Mouse (Mus musculus): ENCODE results near the gene Lsamp. TPM values are rescaled to one million over a fixed set of nuclear protein-coding genes. Genes with fewer than 3 reads are reported as not detected.

Gene Lsamp
- polyA plus RNA-seq, 1 experiment from 2014 or later: 1.5 TPM

- Histone ChIP-seq H3K36me3 (ENCODE audit: control insufficient read depth, insufficient read depth) (no peaks in the 10 kb centered on the region), H3K4me1 (replicated peaks; ENCODE audit: control insufficient read depth, insufficient read depth, low read length) (no peaks in the 10 kb centered on the region), H3K4me2 (replicated peaks; ENCODE audit: low read depth) (no peak overlapping the region), H3K4me3 (ENCODE audit: low read depth, low read length) (no peak overlapping the region), H3K27me3 (replicated peaks; ENCODE audit: control insufficient read depth, insufficient read depth, low read length) (no peaks in the 10 kb centered on the region), H3K9me3 (ENCODE audit: control insufficient read depth) (no peaks in the 10 kb centered on the region), H3K9ac (ENCODE audit: low read depth, low read length) (no peak overlapping the region), H3K27ac (ENCODE audit: low read depth, low read length) (no peak overlapping the region)
- WGBS: 74% methylated on average over 4 of the region's 4 CpGs
- no peak for ATAC-seq
- TF ChIP-seq CTCF (IDR thresholded peaks at IDR 0.05; ENCODE audit: low read depth): no peak
Observed at GRCm38 (mm10) chr16:40375314-40375713, 391.2 kb downstream of the Lsamp start.

- Histone ChIP-seq H3K27me3 (replicated peaks; ENCODE audit: control insufficient read depth, insufficient read depth, low read length) (no peaks in the 10 kb centered on the region), H3K9ac (ENCODE audit: low read depth, low read length) (no peak overlapping the region), H3K4me3 (ENCODE audit: low read depth, low read length) (no peak overlapping the region), H3K4me1 (replicated peaks; ENCODE audit: control insufficient read depth, insufficient read depth, low read length) (no peaks in the 10 kb centered on the region), H3K4me2 (replicated peaks; ENCODE audit: low read depth) (no peak overlapping the region), H3K27ac (ENCODE audit: low read depth, low read length) (no peak overlapping the region), H3K36me3 (ENCODE audit: control insufficient read depth, insufficient read depth) (no peaks in the 10 kb centered on the region), H3K9me3 (ENCODE audit: control insufficient read depth) (no peaks in the 10 kb centered on the region)
- no peak for TF ChIP-seq CTCF (IDR thresholded peaks at IDR 0.05; ENCODE audit: low read depth)
- 78% methylated on average over 6 of the region's 6 CpGs for WGBS
- ATAC-seq: no peak
Observed at GRCm38 (mm10) chr16:40377129-40377799, 393.1 kb downstream of the Lsamp start.

- no peak overlapping the region for H3K9ac ChIP-seq (ENCODE audit: low read depth, low read length)
- no peak overlapping the region for H3K27ac ChIP-seq (ENCODE audit: low read depth, low read length)
- H3K4me3 ChIP-seq (ENCODE audit: low read depth, low read length): no peak overlapping the region
- WGBS: 88% methylated on average over 4 of the region's 4 CpGs
- H3K36me3 ChIP-seq (ENCODE audit: control insufficient read depth, insufficient read depth): no peaks in the 10 kb centered on the region
- TF ChIP-seq CTCF (IDR thresholded peaks at IDR 0.05; ENCODE audit: low read depth): no peak
- no peaks in the 10 kb centered on the region for H3K9me3 ChIP-seq (ENCODE audit: control insufficient read depth)
- H3K27me3 ChIP-seq (replicated peaks; ENCODE audit: control insufficient read depth, insufficient read depth, low read length): no peaks in the 10 kb centered on the region
- ATAC-seq: no peak
- H3K4me1 ChIP-seq (replicated peaks; ENCODE audit: control insufficient read depth, insufficient read depth, low read length): no peaks in the 10 kb centered on the region
- no peak overlapping the region for H3K4me2 ChIP-seq (replicated peaks; ENCODE audit: low read depth)
Observed at GRCm38 (mm10) chr16:40392106-40392505, 407.9 kb downstream of the Lsamp start.

GRCm38 (mm10) chr16:40399531-40399930 lies 415.4 kb downstream of the Lsamp start:
- peak; percentile 86 for ATAC-seq
- Histone ChIP-seq H3K9me3 (ENCODE audit: control insufficient read depth) (no peaks in the 10 kb centered on the region), H3K4me3 (ENCODE audit: low read depth, low read length) (no peak overlapping the region), H3K27ac (ENCODE audit: low read depth, low read length) (no peak overlapping the region), H3K27me3 (replicated peaks; ENCODE audit: control insufficient read depth, insufficient read depth, low read length) (no peaks in the 10 kb centered on the region), H3K4me1 (replicated peaks; ENCODE audit: control insufficient read depth, insufficient read depth, low read length) (no peaks in the 10 kb centered on the region), H3K36me3 (ENCODE audit: control insufficient read depth, insufficient read depth) (no peaks in the 10 kb centered on the region), H3K4me2 (replicated peaks; ENCODE audit: low read depth) (no peak overlapping the region), H3K9ac (ENCODE audit: low read depth, low read length) (no peak overlapping the region)
- no peak for TF ChIP-seq CTCF (IDR thresholded peaks at IDR 0.05; ENCODE audit: low read depth)
- 51% methylated on average over 2 of the region's 2 CpGs for WGBS

GRCm38 (mm10) chr16:40434280-40434679 lies 450.1 kb downstream of the Lsamp start:
- no peak for TF ChIP-seq CTCF (IDR thresholded peaks at IDR 0.05; ENCODE audit: low read depth)
- H3K27ac ChIP-seq (ENCODE audit: low read depth, low read length): no peak overlapping the region
- no peaks in the 10 kb centered on the region for H3K9me3 ChIP-seq (ENCODE audit: control insufficient read depth)
- 76% methylated on average over 3 of the region's 3 CpGs for WGBS
- ATAC-seq: no peak
- H3K4me3 ChIP-seq (ENCODE audit: low read depth, low read length): no peak overlapping the region
- no peaks in the 10 kb centered on the region for H3K4me1 ChIP-seq (replicated peaks; ENCODE audit: control insufficient read depth, insufficient read depth, low read length)
- H3K9ac ChIP-seq (ENCODE audit: low read depth, low read length): no peak overlapping the region
- H3K36me3 ChIP-seq (ENCODE audit: control insufficient read depth, insufficient read depth): no peaks in the 10 kb centered on the region
- H3K4me2 ChIP-seq (replicated peaks; ENCODE audit: low read depth): no peak overlapping the region
- no peaks in the 10 kb centered on the region for H3K27me3 ChIP-seq (replicated peaks; ENCODE audit: control insufficient read depth, insufficient read depth, low read length)

GRCm38 (mm10) chr16:40436415-40436814 lies 452.3 kb downstream of the Lsamp start:
- Histone ChIP-seq H3K4me3 (ENCODE audit: low read depth, low read length) (no peak overlapping the region), H3K27ac (ENCODE audit: low read depth, low read length) (no peak overlapping the region), H3K9me3 (ENCODE audit: control insufficient read depth) (no peaks in the 10 kb centered on the region), H3K27me3 (replicated peaks; ENCODE audit: control insufficient read depth, insufficient read depth, low read length) (no peaks in the 10 kb centered on the region), H3K4me1 (replicated peaks; ENCODE audit: control insufficient read depth, insufficient read depth, low read length) (no peaks in the 10 kb centered on the region), H3K4me2 (replicated peaks; ENCODE audit: low read depth) (no peak overlapping the region), H3K9ac (ENCODE audit: low read depth, low read length) (no peak overlapping the region), H3K36me3 (ENCODE audit: control insufficient read depth, insufficient read depth) (no peaks in the 10 kb centered on the region)
- no peak for ATAC-seq
- TF ChIP-seq CTCF (IDR thresholded peaks at IDR 0.05; ENCODE audit: low read depth): no peak
- 39% methylated on average over 6 of the region's 6 CpGs for WGBS
